Mouse (Mus musculus): ENCODE measurements around the gene Trip6. TPM values are rescaled to one million over a fixed set of nuclear protein-coding genes. Genes with fewer than 3 reads are reported as not detected.
A peak's percentile ranks its signal among the peaks of the same experiment; 100 is the strongest.

The Trip6 gene
- polyA plus RNA-seq, 1 experiment from 2014 or later: 9.2 TPM

DNA sequence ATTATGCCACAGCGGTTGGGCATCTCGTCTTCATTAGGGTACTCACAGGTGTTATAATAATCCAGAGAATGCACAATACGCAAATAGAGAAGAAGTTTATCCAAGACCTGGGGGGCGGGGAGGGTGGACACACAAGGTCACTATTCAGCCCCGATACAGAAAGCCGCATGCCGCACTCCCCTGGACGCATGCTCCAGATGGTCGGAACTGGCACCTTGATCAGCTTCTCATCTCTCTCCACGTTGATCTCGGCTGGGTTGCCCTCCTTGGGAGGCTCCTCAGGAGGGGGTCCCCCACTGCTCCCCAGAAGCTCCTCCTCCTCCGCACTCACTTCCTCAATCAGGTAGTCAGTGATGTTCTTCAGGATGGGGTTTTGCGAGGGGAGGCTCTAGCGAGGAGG lies 17.1 kb downstream of the Trip6 start:
- 91% methylated on average over 14 of the region's 14 CpGs for WGBS (ENCODE audit: insufficient replicate concordance)
- Histone ChIP-seq H3K4me2 (ENCODE audit: low read depth, low read length) (no peak overlapping the region), H3K4me3 (ENCODE audit: low read depth, low read length) (no peak overlapping the region), H3K4me1 (ENCODE audit: insufficient read depth) (peaks cover 21% of the 10 kb centered on the region), H3K27me3 (ENCODE audit: insufficient read depth, low read length) (no peaks in the 10 kb centered on the region), H3K27ac (ENCODE audit: low read depth) (no peak overlapping the region), H3K36me3 (replicated peaks; ENCODE audit: insufficient read depth, low read length) (peaks cover 69% of the 10 kb centered on the region), H3K9me3 (ENCODE audit: low read length) (no peaks in the 10 kb centered on the region), H3K9ac (replicated peaks) (no peak overlapping the region)
- ATAC-seq (no peak), DNase-seq (no peak)
- no peak for TF ChIP-seq CTCF (IDR thresholded peaks at IDR 0.05; ENCODE audit: low read depth)
- TF ChIP-seq EP300 (IDR thresholded peaks at IDR 0.05; ENCODE audit: low read depth): no peak

- no peak overlapping the region for H3K9ac ChIP-seq (replicated peaks)
- no peak for TF ChIP-seq CTCF (IDR thresholded peaks at IDR 0.05; ENCODE audit: low read depth)
- no peak for TF ChIP-seq EP300 (IDR thresholded peaks at IDR 0.05; ENCODE audit: low read depth)
- no peak overlapping the region for H3K27ac ChIP-seq (ENCODE audit: low read depth)
Observed at GRCm38 (mm10) chr5:137295712-137296111, 18.5 kb downstream of the Trip6 start.

GRCm38 (mm10) chr5:137295296-137295695 lies 18.9 kb downstream of the Trip6 start:
- no peak for DNase-seq
- TF ChIP-seq CTCF (IDR thresholded peaks at IDR 0.05; ENCODE audit: low read depth): no peak
- TF ChIP-seq EP300 (IDR thresholded peaks at IDR 0.05; ENCODE audit: low read depth): no peak
- H3K27ac ChIP-seq (ENCODE audit: low read depth): peak overlapping the region; percentile 95
- peak overlapping the region; percentile 81 for H3K9ac ChIP-seq (replicated peaks)
- H3K9me3 ChIP-seq (ENCODE audit: low read length): no peaks in the 10 kb centered on the region
- peaks cover 51% of the 10 kb centered on the region for H3K36me3 ChIP-seq (replicated peaks; ENCODE audit: insufficient read depth, low read length)
- ATAC-seq: no peak
- no peaks in the 10 kb centered on the region for H3K27me3 ChIP-seq (ENCODE audit: insufficient read depth, low read length)
- peak overlapping the region; percentile 62 for H3K4me3 ChIP-seq (ENCODE audit: low read depth, low read length)
- H3K4me1 ChIP-seq (ENCODE audit: insufficient read depth): peaks cover 26% of the 10 kb centered on the region
- H3K4me2 ChIP-seq (ENCODE audit: low read depth, low read length): peak overlapping the region; percentile 99
- WGBS (ENCODE audit: insufficient replicate concordance): 67% methylated on average over 9 of the region's 9 CpGs

More at GRCm38 (mm10) chr5:137295712-137296111, 18.5 kb downstream of the Trip6 start:
- no peaks in the 10 kb centered on the region for H3K9me3 ChIP-seq (ENCODE audit: low read length)
- no peak overlapping the region for H3K4me3 ChIP-seq (ENCODE audit: low read depth, low read length)
- no peaks in the 10 kb centered on the region for H3K27me3 ChIP-seq (ENCODE audit: insufficient read depth, low read length)
- peaks cover 55% of the 10 kb centered on the region for H3K36me3 ChIP-seq (replicated peaks; ENCODE audit: insufficient read depth, low read length)
- peaks cover 26% of the 10 kb centered on the region for H3K4me1 ChIP-seq (ENCODE audit: insufficient read depth)
- DNase-seq (no peak), ATAC-seq (no peak)
- H3K4me2 ChIP-seq (ENCODE audit: low read depth, low read length): 0 out of 2 replicates have a peak overlapping the region, but pooled peaks have one; percentile 99
- 92% methylated on average over 15 of the region's 15 CpGs for WGBS (ENCODE audit: insufficient replicate concordance)

DNA sequence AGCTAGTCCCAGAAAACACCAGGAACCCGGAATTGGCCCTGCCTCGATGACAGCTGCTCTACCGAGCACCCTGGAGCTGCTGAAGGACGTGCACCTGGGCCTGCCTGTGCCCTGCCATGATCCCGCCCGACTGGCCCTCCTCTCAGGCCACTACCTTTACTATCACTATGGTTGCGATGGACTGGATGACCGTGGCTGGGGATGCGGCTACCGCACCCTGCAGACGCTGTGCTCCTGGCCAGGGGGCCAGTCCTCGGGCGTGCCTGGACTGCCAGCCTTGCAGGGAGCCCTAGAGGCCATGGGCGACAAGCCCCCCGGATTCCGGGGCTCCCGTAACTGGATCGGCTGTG lies 19.5 kb downstream of the Trip6 start:
- ATAC-seq: peak; percentile 26
- Histone ChIP-seq H3K4me1 (ENCODE audit: insufficient read depth) (peaks cover 29% of the 10 kb centered on the region), H3K27ac (ENCODE audit: low read depth) (peak overlapping the region; percentile 95), H3K27me3 (ENCODE audit: insufficient read depth, low read length) (peaks cover 5% of the 10 kb centered on the region; the same call in 1 of the 2 replicates), H3K36me3 (replicated peaks; ENCODE audit: insufficient read depth, low read length) (peaks cover 45% of the 10 kb centered on the region), H3K9me3 (ENCODE audit: low read length) (no peaks in the 10 kb centered on the region), H3K4me3 (ENCODE audit: low read depth, low read length) (peak overlapping the region; percentile 62), H3K9ac (replicated peaks) (peak overlapping the region; percentile 81), H3K4me2 (ENCODE audit: low read depth, low read length) (peak overlapping the region; percentile 99)
- no peak for DNase-seq
- TF ChIP-seq EP300 (IDR thresholded peaks at IDR 0.05; ENCODE audit: low read depth): no peak
- no peak for TF ChIP-seq CTCF (IDR thresholded peaks at IDR 0.05; ENCODE audit: low read depth)
- WGBS (ENCODE audit: insufficient replicate concordance): 16% methylated on average over 18 of the region's 18 CpGs

GRCm38 (mm10) chr5:137293839-137294743 lies 20.1 kb downstream of the Trip6 start, which contains the start of gene Ufsp1:
Gene Ufsp1 (plus strand): TSS chr5:137294629.
- peaks cover 29% of the 10 kb centered on the region for H3K4me1 ChIP-seq (ENCODE audit: insufficient read depth)
- ATAC-seq (peak; percentile 77), DNase-seq (peak; percentile 96)
- H3K36me3 ChIP-seq (replicated peaks; ENCODE audit: insufficient read depth, low read length): peaks cover 39% of the 10 kb centered on the region
- TF ChIP-seq EP300 (IDR thresholded peaks at IDR 0.05; ENCODE audit: low read depth) (peak; percentile 49; the same call in 1 of the 2 replicates), CTCF (IDR thresholded peaks at IDR 0.05; ENCODE audit: low read depth) (no peak)
- peak within 1 kb of the TSS; percentile 81 for H3K9ac ChIP-seq (replicated peaks)
- H3K27ac ChIP-seq (ENCODE audit: low read depth): peak within 1 kb of the TSS; percentile 95
- peak within 1 kb of the TSS; percentile 62 for H3K4me3 ChIP-seq (ENCODE audit: low read depth, low read length)
- H3K9me3 ChIP-seq (ENCODE audit: low read length): no peaks in the 10 kb centered on the region
- WGBS (ENCODE audit: insufficient replicate concordance): under 1% methylated on average over 52 of the region's 52 CpGs
- peaks cover 11% of the 10 kb centered on the region for H3K27me3 ChIP-seq (ENCODE audit: insufficient read depth, low read length)
- peak within 1 kb of the TSS; percentile 99 for H3K4me2 ChIP-seq (ENCODE audit: low read depth, low read length)

GRCm38 (mm10) chr5:137293282-137293681 lies 20.9 kb downstream of the Trip6 start:
- H3K4me2 ChIP-seq (ENCODE audit: low read depth, low read length): peak overlapping the region; percentile 99
- H3K9me3 ChIP-seq (ENCODE audit: low read length): no peaks in the 10 kb centered on the region
- peak; percentile 18 for ATAC-seq
- 0% methylated on average over 15 of the region's 15 CpGs for WGBS (ENCODE audit: insufficient replicate concordance)
- peak; percentile 90 for DNase-seq
- peaks cover 18% of the 10 kb centered on the region for H3K27me3 ChIP-seq (ENCODE audit: insufficient read depth, low read length)
- H3K27ac ChIP-seq (ENCODE audit: low read depth): peak overlapping the region; percentile 95
- peak overlapping the region; percentile 62 for H3K4me3 ChIP-seq (ENCODE audit: low read depth, low read length)
- H3K9ac ChIP-seq (replicated peaks): peak overlapping the region; percentile 81
- peaks cover 32% of the 10 kb centered on the region for H3K4me1 ChIP-seq (ENCODE audit: insufficient read depth)
- no peak for TF ChIP-seq EP300 (IDR thresholded peaks at IDR 0.05; ENCODE audit: low read depth)
- no peak; the same call in 1 of the 2 replicates for TF ChIP-seq CTCF (IDR thresholded peaks at IDR 0.05; ENCODE audit: low read depth)
- peaks cover 31% of the 10 kb centered on the region for H3K36me3 ChIP-seq (replicated peaks; ENCODE audit: insufficient read depth, low read length)
